Mouse (Mus musculus): ENCODE measurements around the gene Zbtb32.

DNA sequence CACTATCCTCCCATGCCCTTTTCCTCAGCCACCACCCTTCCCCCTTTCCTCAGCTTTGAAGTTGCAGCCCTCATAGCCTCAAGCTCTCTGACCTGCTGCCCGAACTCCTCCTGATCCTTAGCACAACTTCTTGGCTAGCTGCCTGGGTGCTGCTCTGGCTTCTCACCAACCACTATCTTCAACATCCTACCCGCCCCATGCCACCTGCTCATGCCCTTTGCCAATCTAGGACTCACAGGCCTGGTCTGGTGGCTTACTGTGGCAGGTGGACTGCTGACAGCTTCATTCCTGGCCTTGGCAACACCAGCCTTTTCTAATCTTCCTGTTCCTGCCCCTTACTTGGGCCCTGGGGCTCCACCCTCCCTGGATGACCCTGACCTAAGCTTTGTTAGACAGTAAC, 25.7 kb downstream of the Zbtb32 start:
- no peak for TF ChIP-seq CHD2 (IDR thresholded peaks at IDR 0.05; ENCODE audit: low read depth, low read length)
- TF ChIP-seq MAFK (IDR thresholded peaks at IDR 0.05; ENCODE audit: insufficient read depth, low read depth, low read length): no peak

Data from ES-E14 (cell line).